Mouse (Mus musculus) embryo, embryonic 10.5 days (tissue): ENCODE data around the gene Igf2.

ENCODE experiments used
- DNase-seq: peaks from one replicate; pipeline ENCODE4 v3.0.0-alpha.2; 2015; ENCODE audit warnings: low spot score

The Igf2 gene

DNA sequence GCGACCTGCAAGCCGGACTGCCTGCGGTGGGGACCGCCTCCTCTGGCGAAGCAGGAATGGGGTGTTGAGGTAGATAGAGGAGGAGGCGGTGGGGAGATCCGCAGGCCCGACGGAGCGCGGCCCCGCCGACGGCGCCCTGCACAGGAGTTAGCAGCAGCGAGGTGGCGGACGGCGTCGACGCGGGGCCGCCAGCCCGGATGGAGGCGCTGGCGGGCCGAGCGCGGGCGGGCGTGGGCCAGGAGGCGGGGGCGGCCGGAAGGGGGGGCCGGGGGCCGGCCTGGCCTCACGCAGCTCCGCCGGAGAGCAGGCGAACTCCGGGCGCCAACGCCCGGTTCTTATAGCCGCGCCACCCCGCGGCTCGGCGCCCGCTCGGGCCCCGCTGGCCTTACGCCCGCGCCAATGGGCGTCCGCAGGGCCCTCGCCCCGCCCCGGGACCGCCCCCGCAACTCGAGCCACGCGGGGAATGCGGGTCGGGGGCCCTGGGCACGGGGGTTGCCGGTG lies 7.4 kb downstream of the Igf2 start:
- DNase-seq = peak; percentile 67

DNA sequence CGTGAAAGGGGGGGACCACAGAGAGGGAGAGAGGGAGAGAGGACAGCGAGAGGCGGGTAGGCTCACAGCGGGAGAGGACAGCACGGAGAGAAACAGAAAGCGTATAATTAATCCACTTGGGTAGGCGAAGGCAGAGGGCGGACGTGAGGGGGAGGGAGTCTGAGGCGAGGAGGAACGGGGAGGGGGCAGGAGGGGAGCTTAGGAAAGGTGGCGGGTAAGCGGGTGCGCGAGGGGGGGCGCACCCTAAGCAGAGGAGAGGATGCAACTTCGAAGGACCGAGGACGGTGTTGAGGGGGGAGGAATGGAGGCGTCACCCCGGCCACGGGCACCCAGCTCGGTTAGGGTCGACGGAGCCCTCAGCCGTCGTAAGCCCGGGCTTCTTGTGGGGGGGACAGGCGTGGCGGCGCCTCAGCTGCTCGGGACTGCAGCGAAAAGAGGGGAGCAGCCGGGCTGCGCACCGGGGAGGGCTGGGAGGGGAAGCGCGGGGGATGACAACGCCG lies 7.9 kb downstream of the Igf2 start:
- peak; percentile 45 for DNase-seq

DNA sequence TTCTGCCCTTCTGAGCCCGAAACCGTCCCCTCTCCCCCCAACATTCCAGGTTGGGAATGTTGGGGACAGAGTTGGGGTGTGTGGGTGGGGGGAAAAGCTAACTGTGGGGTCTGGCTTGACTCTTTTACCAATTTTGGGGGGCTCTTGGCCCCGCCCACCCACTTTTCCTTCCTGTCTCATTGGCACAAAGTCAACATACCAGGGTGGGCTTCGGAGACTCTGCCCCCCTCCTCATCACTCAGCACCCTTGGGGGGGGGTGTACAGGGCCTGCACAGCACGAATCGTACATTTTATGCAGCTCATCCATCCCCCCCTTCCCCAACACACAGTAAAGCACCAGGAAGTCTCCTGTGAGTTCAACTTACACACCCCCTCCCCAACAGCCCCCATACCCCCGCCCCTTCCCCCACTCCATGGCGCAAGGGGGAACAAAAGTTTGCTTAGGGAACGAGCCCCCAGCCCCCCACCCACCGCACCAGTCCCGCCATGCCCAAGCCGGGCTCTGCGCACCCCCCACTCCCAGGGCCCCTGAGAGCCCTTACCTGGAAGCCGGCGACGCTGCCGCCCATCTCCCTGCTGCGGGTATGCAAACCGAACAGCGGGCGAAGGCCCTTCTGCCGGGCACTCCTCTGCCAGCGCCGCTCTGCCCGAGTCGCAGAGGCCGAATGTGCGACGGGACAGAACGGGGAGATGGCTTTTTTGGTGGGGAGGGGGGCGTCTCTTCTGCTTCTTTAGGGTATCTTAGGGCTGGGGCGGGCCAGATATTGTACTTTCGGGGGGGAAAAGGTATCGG lies 8.6 kb downstream of the Igf2 start:
- DNase-seq = peak; percentile 45

DNA sequence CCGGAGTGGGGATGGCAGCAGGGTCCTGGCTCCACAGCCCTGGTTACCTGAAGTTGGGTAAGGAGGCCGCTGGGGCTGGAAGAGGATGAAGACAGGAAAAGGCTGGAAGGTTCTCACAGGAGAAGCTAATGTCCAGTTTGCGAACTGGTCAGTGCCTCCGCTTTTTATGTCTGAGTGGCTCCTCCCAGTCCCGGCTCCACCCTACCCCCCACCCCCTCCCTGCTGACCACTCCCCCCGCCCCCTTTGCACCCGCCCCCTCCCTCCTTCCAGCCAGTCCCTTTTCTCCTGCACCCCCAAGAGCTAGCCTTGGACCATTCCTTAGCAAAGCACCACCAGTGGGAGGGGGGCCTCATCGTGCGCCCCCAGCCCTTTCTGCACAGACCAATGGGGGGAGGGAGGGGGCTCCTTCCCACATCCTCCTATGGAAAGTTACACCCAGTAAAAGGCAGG lies 9.2 kb downstream of the Igf2 start:
- peak; percentile 72 for DNase-seq

DNA sequence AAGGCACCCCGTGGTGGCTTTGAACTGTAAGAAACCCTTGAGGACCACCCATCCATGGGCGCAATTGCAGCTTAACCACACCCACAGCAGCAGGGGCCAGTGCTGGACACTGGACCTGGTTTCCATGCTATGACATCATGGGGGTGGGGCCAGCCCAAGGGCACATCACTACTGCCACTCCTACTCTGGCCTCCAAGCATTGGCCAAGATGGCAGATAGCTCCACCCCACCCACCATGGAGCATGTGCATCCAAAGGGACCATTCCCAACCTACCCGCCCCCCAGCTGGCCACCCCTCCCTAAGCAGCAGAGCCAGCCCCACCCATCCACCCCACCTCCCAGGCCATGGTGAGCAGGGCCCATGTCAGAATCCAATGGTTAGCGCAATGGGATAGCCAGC lies 10.6 kb downstream of the Igf2 start:
- DNase-seq = peak; percentile 64

DNA sequence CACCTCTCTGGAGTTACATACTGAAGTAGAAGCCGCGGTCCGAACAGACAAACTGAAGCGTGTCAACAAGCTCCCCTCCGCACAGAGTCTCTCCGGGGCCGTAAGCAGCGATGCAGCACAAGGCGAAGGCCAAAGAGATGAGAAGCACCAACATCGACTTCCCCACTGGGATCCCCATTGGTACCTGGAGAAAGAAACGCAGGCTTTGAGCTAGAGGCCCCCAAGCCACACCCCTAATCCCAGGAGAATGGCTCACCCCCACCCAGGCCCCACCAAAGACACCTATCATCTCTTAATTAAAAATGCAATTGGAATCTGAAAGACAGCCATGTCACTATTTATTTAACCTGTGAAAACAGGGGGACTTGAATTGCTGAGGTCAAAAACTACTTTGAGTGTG lies 11.0 kb downstream of the Igf2 start:
- DNase-seq = no peak

DNA sequence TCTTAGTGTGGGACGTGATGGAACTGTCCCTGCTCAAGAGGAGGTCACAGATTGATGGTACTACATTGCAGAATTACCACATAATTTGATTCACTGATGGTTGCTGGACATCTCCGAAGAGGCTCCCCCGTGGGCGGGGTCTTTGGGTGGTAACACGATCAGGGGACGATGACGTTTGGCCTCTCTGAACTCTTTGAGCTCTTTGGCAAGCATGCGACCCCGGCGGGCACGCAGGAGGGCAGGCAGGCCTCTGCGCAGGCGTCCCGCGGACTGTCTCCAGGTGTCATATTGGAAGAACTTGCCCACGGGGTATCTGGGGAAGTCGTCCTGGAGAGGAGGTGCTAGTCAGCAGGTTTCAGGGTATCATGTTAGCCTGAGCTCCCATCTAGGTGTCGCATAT lies 12.9 kb downstream of the Igf2 start:
- DNase-seq = peak; percentile 69

DNA sequence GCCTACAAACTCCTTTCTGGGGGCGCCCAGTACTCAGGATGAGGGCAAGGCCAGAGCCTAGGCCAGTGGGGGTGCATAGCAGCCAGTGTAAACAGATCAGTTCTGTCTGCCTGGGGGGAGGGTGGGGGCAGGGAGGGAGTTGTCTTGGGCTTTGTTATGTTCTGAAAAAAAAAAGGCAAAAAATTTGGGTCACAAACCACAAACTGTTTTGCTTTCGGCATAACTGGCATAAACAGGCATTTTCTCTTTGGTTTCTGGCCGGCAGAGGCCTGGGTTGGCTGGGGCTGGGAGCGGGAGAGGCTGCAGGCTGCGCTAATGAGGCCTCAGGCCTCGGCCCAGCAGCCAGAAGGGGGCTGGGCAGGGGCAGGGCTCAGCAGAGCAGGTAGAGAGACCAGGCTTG lies 19.9 kb downstream of the Igf2 start:
- DNase-seq = no peak

DNA sequence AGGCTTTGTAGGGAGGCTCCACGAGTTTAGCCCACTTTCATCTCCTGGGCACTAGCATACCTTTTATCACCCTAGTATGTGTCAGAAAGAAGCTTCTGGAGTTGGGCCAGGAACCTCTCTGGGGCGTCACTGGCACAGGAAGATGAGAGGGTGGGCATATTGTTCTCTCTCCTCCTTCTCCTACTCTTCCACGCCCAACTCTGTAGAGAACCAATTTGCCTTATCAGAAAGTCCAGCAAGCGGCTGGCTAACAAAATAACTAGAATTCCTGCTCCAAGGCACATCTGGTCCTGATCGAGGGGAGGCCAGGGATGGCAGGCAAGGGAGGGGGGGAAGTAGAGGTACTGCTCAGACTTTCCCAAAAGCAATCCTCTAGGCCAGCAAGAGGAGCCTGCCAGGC lies 21.6 kb downstream of the Igf2 start:
- no peak for DNase-seq

DNA sequence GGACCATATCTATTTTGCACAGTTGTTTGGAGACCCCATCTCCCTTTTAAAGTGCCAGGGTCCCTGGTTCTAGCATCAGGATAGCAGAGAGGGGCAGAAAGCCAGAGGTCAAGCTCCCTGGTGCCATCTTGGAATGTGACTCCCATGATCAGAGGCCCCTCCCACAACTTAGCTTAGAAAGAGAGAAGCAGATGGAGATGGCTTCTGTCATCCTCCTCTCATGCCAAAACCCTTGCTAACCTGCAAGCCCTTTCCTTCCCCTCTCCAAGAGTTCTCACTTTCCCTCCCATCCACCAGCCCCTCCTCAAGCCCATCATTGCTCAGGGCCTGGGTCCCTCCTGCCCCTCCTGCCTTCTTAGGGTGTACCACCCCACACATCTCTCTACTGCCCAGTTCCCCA lies 30.4 kb downstream of the Igf2 start:
- DNase-seq = no peak

DNA sequence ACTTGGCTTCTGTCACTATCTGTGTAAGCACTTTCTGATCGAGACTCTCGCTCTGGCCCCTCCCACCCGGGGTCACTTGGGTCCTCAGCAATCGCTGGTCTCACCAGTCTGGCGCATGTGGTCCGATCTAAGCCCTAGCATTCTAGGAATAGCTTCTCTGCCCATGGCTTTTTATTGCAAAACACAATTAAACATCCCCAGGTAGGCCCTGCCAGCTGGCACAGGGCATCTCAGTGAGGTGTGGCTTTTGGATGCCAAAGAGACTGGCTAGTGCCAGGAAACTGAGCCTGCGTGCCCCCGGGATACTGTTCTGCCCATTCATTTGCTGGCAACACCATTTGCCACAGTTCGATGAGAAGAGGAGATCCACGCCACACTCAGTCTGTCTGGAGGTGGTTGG lies 35.9 kb downstream of the Igf2 start:
- no peak for DNase-seq

DNA sequence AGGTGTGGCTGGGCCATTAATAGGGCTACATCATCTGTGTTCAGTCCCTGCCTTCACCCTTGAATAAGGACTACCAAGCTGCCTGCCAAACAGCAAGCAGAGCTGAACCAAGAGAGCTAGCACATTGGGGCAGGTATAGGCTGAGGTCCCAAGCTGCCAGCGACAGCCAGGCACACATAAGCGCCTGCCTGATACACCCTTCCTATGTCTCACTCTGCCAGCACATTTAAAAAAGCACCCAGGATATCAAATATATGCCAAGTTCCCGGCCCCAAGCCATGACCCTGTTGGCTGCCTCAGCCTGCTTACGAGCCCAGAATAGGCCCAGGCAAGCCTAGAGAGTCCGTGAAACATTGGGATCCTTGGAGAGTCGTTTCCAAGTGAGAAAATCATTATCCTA lies 36.8 kb downstream of the Igf2 start:
- no peak for DNase-seq

DNA sequence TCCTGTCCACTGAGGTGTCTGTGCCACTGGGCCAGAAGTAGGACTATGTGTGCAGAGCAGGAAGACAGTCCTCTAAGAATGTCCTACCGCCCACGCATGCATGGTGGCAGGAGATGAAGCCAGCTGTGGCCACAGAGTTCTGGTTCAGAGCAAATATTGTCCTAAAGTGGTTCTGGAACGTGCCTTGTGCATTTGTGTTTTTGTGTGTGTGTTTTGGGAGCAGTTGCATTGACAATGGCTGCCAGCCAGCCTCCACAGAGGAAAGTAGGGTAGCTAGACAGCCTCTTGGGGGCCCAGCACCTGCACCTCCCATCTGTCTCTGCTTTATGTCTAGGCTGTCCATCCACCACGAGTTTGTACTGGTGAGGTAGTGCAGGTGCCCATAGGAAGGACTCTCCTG lies 44.4 kb downstream of the Igf2 start:
- no peak for DNase-seq

DNA sequence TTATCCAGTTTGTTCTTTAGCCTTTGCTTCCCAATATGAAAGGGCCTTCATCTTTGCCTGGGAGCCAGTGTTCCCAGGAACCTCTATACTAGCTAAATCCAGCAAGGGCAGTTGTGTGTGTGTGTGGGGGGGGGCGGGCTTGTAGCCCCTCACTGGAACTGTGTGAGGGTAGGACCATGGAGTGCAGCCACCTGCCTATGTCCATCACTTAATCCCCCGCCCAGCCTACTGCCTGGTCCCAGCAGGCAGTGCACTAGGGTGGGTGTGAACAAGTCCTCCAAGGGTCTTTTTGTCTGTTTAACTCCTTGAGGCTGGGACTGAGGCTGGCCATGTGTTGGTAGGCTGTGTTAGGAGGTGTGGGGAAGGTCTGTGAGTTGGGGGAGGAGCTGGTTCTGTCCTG lies 53.5 kb downstream of the Igf2 start:
- DNase-seq = no peak

DNA sequence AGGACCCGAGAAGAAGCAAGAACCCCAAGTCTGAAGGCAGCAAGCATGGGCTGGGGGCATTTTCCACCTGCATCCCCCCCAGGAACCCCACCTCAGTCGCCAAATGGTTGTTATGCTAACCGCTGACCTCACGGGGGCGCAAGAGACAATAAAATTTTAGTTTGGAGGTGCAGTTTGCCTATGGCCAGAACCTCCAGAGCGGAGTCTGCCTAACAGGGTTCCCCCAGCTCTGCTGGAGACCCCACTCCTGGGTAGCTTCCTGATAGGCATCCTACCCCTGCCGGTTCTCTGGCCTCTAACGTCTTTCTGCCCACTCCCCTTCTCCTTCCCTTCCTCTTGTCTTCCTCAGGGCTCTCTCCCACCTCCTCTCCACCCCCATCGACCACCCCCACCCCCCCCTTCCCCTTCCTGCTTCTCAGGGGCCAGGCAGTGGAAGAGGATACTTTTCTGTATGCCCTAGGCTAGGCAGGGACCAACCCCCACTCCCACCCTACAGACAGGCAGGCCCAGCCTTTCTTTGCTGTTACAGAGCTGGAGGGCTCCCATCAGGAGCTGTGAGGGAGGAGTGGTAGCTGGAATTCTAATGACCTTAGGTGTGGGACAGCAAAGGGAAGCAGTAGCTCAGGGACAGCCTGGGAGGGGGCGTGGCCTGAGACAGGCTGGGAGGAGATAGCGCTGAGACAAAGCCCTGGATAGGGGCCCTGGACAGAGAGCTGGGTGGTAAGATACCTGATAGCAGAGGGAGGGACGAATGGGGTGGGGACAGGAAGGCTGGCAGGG lies 55.8 kb downstream of the Igf2 start:
- peak; percentile 90 for DNase-seq

DNA sequence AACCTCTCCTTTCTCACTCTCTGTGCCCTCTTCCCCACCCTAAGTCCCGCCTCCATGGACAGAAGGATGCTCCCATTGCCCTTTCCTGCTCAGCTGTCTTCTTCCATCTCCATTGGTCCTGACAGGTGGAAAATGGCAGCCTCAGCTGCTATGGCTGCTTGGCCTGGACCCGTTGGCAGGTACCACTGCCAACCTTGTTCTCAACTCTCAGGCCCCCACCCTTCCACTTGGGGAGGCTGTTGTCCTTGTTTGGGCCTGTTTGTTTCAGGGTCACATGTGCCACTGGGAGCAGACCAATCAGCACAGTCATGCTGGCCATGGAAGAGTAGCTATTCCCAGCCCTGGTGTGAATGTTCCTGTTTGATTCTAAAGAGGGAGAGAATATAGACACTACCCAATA lies 65.7 kb downstream of the Igf2 start:
- no peak for DNase-seq
